Mouse (Mus musculus): ENCODE measurements around the gene Zfp618. TPM values are rescaled to one million over a fixed set of nuclear protein-coding genes. Genes with fewer than 3 reads are reported as not detected.
A peak's percentile ranks its signal among the peaks of the same experiment; 100 is the strongest.

Gene Zfp618
- total and polyA plus RNA-seq, 2 experiments from 2014 or later, result 4.2 to 7.5 TPM

DNA sequence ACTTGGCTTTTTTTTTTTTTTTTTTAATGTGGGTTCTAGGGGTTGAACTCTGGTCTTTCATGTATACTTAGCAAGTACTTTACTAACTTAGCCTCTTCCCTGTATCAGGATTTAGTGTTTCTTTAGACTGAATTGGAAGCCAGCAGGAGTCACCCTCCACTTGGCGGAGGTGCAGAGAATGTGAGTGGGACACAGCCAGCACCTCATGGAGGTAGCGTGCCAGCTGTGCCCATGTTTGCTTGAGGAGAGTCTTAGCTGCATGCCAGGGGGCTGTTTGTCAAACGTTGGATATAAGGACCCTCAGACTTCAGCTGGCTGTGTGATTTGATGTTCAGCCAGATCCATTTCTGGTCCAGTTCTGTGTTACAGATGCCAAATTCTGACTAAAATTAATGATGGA is 7.7 kb downstream of the Zfp618 start:
- no peak for DNase-seq (ENCODE audit: low spot score)
- WGBS, result 37% methylated on average over 3 of the region's 3 CpGs

DNA sequence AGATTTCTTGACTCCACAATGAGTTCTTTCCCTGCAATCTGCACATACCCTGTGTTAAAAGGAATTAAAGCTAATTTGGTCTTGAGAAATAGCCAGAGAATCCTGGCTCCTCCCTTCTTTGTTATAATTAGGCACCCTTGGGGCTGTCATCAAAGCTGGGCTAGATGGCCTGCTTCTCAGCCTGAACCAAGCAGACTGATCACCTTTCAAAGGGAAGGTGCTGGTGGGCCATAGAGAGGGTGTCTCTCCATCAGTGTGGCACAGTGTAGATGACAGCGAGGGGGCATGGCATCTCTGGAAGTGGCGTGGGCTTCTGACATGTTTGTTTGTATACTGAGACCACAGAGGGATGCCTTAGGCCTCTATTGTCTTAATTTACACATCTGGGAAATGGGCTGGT is 9.5 kb downstream of the Zfp618 start:
- H3K4me2 ChIP-seq (ENCODE audit: low read depth, low read length), result no peak overlapping the region
- TF ChIP-seq EP300 (IDR thresholded peaks at IDR 0.05; ENCODE audit: low read depth) (no peak), CTCF (IDR thresholded peaks at IDR 0.05; ENCODE audit: low read depth) (no peak)
- no peak for ATAC-seq (ENCODE audit: insufficient read depth, low read depth)
- WGBS, result 81% methylated on average over 2 of the region's 2 CpGs
- DNase-seq (ENCODE audit: low spot score), result no peak
- no peaks in the 10 kb centered on the region for H3K27me3 ChIP-seq (ENCODE audit: control insufficient read depth, insufficient read depth, low read length)
- H3K4me3 ChIP-seq (ENCODE audit: low read depth, low read length), result no peak overlapping the region
- no peaks in the 10 kb centered on the region for H3K9me3 ChIP-seq (replicated peaks; ENCODE audit: control insufficient read depth, low read length)
- peaks cover 18% of the 10 kb centered on the region for H3K4me1 ChIP-seq (ENCODE audit: control insufficient read depth, insufficient read depth)
- no peak overlapping the region for H3K9ac ChIP-seq (replicated peaks; ENCODE audit: low read depth, low read length)
- H3K36me3 ChIP-seq (replicated peaks; ENCODE audit: control insufficient read depth, insufficient read depth, low read length), result no peaks in the 10 kb centered on the region
- no peak overlapping the region for H3K27ac ChIP-seq (ENCODE audit: low read depth)

More for the DNA sequence above, 7.7 kb downstream of the Zfp618 start:
- H3K36me3 ChIP-seq (replicated peaks; ENCODE audit: control insufficient read depth, insufficient read depth, low read length), result no peaks in the 10 kb centered on the region
- no peak for ATAC-seq (ENCODE audit: insufficient read depth, low read depth)
- H3K27me3 ChIP-seq (ENCODE audit: control insufficient read depth, insufficient read depth, low read length), result no peaks in the 10 kb centered on the region
- no peak overlapping the region for H3K4me2 ChIP-seq (ENCODE audit: low read depth, low read length)
- H3K9ac ChIP-seq (replicated peaks; ENCODE audit: low read depth, low read length), result no peak overlapping the region
- TF ChIP-seq CTCF (IDR thresholded peaks at IDR 0.05; ENCODE audit: low read depth) (peak; percentile 24; the same call in 1 of the 2 replicates), EP300 (IDR thresholded peaks at IDR 0.05; ENCODE audit: low read depth) (no peak)
- peaks cover 18% of the 10 kb centered on the region for H3K4me1 ChIP-seq (ENCODE audit: control insufficient read depth, insufficient read depth)
- no peak overlapping the region for H3K4me3 ChIP-seq (ENCODE audit: low read depth, low read length)
- H3K9me3 ChIP-seq (replicated peaks; ENCODE audit: control insufficient read depth, low read length), result no peaks in the 10 kb centered on the region
- H3K27ac ChIP-seq (ENCODE audit: low read depth), result no peak overlapping the region

DNA sequence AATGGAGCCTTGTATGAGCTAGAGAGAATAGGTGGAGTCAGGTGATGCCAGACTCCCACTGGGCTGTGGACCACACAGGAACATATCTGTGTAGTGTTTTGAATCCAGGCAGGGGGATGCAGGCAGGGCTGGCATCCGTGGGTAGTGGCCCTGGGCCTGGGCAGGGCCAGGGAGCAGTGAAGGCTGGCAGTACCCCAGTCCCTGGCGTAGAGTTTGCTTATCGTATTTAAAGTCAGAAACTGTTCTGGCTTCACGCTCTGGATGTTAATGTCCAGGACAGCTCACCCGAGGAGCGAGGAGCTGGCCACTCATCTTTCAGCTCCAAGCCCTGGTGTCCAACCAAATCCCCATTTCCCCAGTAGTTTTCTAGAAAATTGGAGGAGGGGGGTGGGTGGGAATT is 10.2 kb downstream of the Zfp618 start:
- ATAC-seq (ENCODE audit: insufficient read depth, low read depth) (no peak), DNase-seq (ENCODE audit: low spot score) (no peak)
- no peak overlapping the region for H3K4me3 ChIP-seq (ENCODE audit: low read depth, low read length)
- no peaks in the 10 kb centered on the region for H3K36me3 ChIP-seq (replicated peaks; ENCODE audit: control insufficient read depth, insufficient read depth, low read length)
- no peak overlapping the region for H3K9ac ChIP-seq (replicated peaks; ENCODE audit: low read depth, low read length)
- H3K4me2 ChIP-seq (ENCODE audit: low read depth, low read length), result no peak overlapping the region
- H3K9me3 ChIP-seq (replicated peaks; ENCODE audit: control insufficient read depth, low read length), result no peaks in the 10 kb centered on the region
- 71% methylated on average over 6 of the region's 6 CpGs for WGBS
- H3K4me1 ChIP-seq (ENCODE audit: control insufficient read depth, insufficient read depth), result peaks cover 18% of the 10 kb centered on the region
- H3K27me3 ChIP-seq (ENCODE audit: control insufficient read depth, insufficient read depth, low read length), result no peaks in the 10 kb centered on the region
- TF ChIP-seq CTCF (IDR thresholded peaks at IDR 0.05; ENCODE audit: low read depth) (no peak), EP300 (IDR thresholded peaks at IDR 0.05; ENCODE audit: low read depth) (no peak)
- H3K27ac ChIP-seq (ENCODE audit: low read depth), result no peak overlapping the region

DNA sequence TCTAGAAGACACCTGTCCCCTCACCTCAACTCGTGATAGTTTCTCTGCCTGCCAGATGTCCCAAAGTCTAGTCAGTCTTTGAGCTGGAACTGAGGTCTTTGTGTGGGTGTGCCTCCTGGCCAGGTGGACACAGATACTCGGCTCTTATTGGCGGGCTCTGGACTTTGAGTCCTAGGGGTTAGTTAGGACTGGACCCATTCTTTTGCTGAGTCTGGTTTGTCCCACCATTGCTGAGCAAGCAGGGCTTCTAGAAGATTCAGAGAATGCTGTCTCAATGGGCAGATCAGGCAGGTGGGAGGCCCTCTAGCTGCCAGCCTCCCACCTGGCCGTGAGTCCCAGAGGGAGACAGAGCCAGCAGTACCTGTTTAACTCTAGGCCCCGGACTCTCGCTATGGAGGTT is 12.1 kb downstream of the Zfp618 start:
- Histone ChIP-seq H3K4me3 (ENCODE audit: low read depth, low read length) (no peak overlapping the region), H3K9ac (replicated peaks; ENCODE audit: low read depth, low read length) (no peak overlapping the region), H3K27ac (ENCODE audit: low read depth) (no peak overlapping the region), H3K36me3 (replicated peaks; ENCODE audit: control insufficient read depth, insufficient read depth, low read length) (no peaks in the 10 kb centered on the region), H3K9me3 (replicated peaks; ENCODE audit: control insufficient read depth, low read length) (no peaks in the 10 kb centered on the region), H3K4me2 (ENCODE audit: low read depth, low read length) (no peak overlapping the region), H3K27me3 (ENCODE audit: control insufficient read depth, insufficient read depth, low read length) (no peaks in the 10 kb centered on the region), H3K4me1 (ENCODE audit: control insufficient read depth, insufficient read depth) (peaks cover 18% of the 10 kb centered on the region)
- DNase-seq (ENCODE audit: low spot score), result no peak
- no peak for ATAC-seq (ENCODE audit: insufficient read depth, low read depth)
- TF ChIP-seq EP300 (IDR thresholded peaks at IDR 0.05; ENCODE audit: low read depth), result no peak
- TF ChIP-seq CTCF (IDR thresholded peaks at IDR 0.05; ENCODE audit: low read depth), result no peak
- WGBS, result 89% methylated on average over 6 of the region's 6 CpGs

DNA sequence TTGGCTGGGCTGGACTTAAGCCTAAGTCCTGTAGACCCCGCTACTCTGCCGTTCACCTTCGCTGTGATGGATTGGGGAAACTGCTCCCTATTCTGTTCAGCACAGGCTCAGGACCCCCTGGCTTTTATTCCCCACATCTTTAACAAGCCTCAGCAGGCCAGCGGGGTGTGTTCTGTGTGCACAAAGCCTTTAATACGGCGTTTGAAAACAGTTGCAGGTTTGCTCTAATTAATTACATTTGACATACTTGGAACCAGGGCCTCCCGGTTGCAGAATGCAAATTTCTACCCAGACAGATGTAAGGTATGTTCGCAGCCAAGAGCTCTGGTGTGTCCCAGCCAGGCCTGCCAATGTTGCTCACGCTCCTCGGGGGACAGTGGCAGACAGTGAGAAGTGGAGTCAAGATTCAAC is 13.1 kb downstream of the Zfp618 start:
- DNase-seq (ENCODE audit: low spot score) (no peak), ATAC-seq (ENCODE audit: insufficient read depth, low read depth) (no peak)
- Histone ChIP-seq H3K4me3 (ENCODE audit: low read depth, low read length) (no peak overlapping the region), H3K36me3 (replicated peaks; ENCODE audit: control insufficient read depth, insufficient read depth, low read length) (no peaks in the 10 kb centered on the region), H3K9me3 (replicated peaks; ENCODE audit: control insufficient read depth, low read length) (no peaks in the 10 kb centered on the region), H3K27ac (ENCODE audit: low read depth) (no peak overlapping the region), H3K9ac (replicated peaks; ENCODE audit: low read depth, low read length) (no peak overlapping the region), H3K27me3 (ENCODE audit: control insufficient read depth, insufficient read depth, low read length) (no peaks in the 10 kb centered on the region), H3K4me2 (ENCODE audit: low read depth, low read length) (no peak overlapping the region), H3K4me1 (ENCODE audit: control insufficient read depth, insufficient read depth) (peaks cover 14% of the 10 kb centered on the region)
- TF ChIP-seq EP300 (IDR thresholded peaks at IDR 0.05; ENCODE audit: low read depth) (no peak), CTCF (IDR thresholded peaks at IDR 0.05; ENCODE audit: low read depth) (no peak)
- 81% methylated on average over 10 of the region's 10 CpGs for WGBS

DNA sequence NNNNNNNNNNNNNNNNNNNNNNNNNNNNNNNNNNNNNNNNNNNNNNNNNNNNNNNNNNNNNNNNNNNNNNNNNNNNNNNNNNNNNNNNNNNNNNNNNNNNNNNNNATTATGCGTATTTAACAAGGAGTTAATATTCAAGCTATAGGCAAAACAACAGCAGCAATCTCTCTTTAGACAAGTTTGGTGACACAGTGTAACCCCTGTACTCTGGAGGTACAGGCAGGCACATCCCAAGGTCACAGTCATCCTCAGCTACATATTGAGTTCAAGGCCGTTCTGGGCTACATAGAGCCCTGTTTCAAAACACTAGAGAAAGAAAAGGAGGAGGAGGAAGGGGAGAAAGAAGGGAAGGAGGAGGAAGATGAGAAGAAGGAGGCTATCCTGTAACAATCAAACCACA is 16.2 kb downstream of the Zfp618 start:
- 80% methylated on average over 2 of the region's 2 CpGs for WGBS
- no peak overlapping the region for H3K9ac ChIP-seq (replicated peaks; ENCODE audit: low read depth, low read length)

More for the DNA sequence above, 16.2 kb downstream of the Zfp618 start:
- Histone ChIP-seq H3K9me3 (replicated peaks; ENCODE audit: control insufficient read depth, low read length) (no peaks in the 10 kb centered on the region), H3K36me3 (replicated peaks; ENCODE audit: control insufficient read depth, insufficient read depth, low read length) (no peaks in the 10 kb centered on the region), H3K4me3 (ENCODE audit: low read depth, low read length) (no peak overlapping the region), H3K27me3 (ENCODE audit: control insufficient read depth, insufficient read depth, low read length) (no peaks in the 10 kb centered on the region), H3K4me1 (ENCODE audit: control insufficient read depth, insufficient read depth) (no peaks in the 10 kb centered on the region), H3K27ac (ENCODE audit: low read depth) (no peak overlapping the region), H3K4me2 (ENCODE audit: low read depth, low read length) (no peak overlapping the region)
- TF ChIP-seq EP300 (IDR thresholded peaks at IDR 0.05; ENCODE audit: low read depth) (no peak), CTCF (IDR thresholded peaks at IDR 0.05; ENCODE audit: low read depth) (no peak)
- DNase-seq (ENCODE audit: low spot score) (no peak), ATAC-seq (ENCODE audit: insufficient read depth, low read depth) (no peak)

Measured in heart, postnatal 0 days (tissue).